Mouse (Mus musculus) forebrain, embryonic 11.5 days (tissue): ENCODE measurements around the gene Treml2. TPM values are rescaled to one million over a fixed set of nuclear protein-coding genes. Genes with fewer than 3 reads are reported as not detected.

Source experiments
- ATAC-seq: fragments of 200-750 bp; cut with Nextera tagmentation; replicated peaks from 2 replicates; pipeline ENCODE4 v1.8.0; 2017; ENCODE audit warnings: moderate TSS enrichment; ENCODE audit not compliant: low FRiP score
- DNase-seq: peaks from one replicate; pipeline ENCODE4 v3.0.0-alpha.2; 2017; ENCODE audit warnings: low spot score
- H3K27ac ChIP-seq: fragments of 300-500 bp; sonication (generic); 2 replicates; pipeline ENCODE4 v1.5.1; 2014; ENCODE audit warnings: low read depth, low read length
- H3K27me3 ChIP-seq: fragments of 300-500 bp; sonication (generic); 2 replicates; pipeline ENCODE4 v1.6.1; 2014; ENCODE audit warnings: mild to moderate bottlenecking, low read length, mixed read lengths; ENCODE audit not compliant: control insufficient read depth, insufficient read depth
- H3K36me3 ChIP-seq: fragments of 300-500 bp; sonication (generic); 2 replicates; pipeline ENCODE4 v1.6.1; 2014; ENCODE audit warnings: mild to moderate bottlenecking, low read length, moderate library complexity, mixed read lengths; ENCODE audit not compliant: control insufficient read depth, insufficient read depth
- H3K4me1 ChIP-seq: fragments of 300-500 bp; sonication (generic); replicated peaks from 2 replicates; pipeline ENCODE4 v1.6.1; 2014; ENCODE audit warnings: low read length, mixed read lengths; ENCODE audit not compliant: control insufficient read depth, insufficient read depth
- H3K4me2 ChIP-seq: fragments of 300-500 bp; sonication (generic); 2 replicates; pipeline ENCODE4 v1.6.1; 2014; ENCODE audit warnings: low read depth, mild to moderate bottlenecking, low read length, moderate library complexity, mixed read lengths; ENCODE audit not compliant: severe bottlenecking
- H3K4me3 ChIP-seq: fragments of 300-500 bp; sonication (generic); 2 replicates; pipeline ENCODE4 v1.5.1; 2014; ENCODE audit warnings: low read depth, low read length
- H3K9ac ChIP-seq: fragments of 300-500 bp; sonication (generic); 2 replicates; pipeline ENCODE4 v1.6.1; 2014; ENCODE audit warnings: low read length
- H3K9me3 ChIP-seq: fragments of 300-500 bp; sonication (generic); 2 replicates; pipeline ENCODE4 v1.6.1; 2016; ENCODE audit warnings: low read length, mixed read lengths; ENCODE audit not compliant: control insufficient read depth
- WGBS: fragments of 180-500 bp; shearing (Covaris S2); extraction: QIAGEN DNeasy Blood & Tissue Kit; methylation state at CpG from one replicate; pipeline ENCODE4 v1.1.7; 2014; 5-methylcytosine and 5-hydroxymethylcytosine counted together
- polyA plus RNA-seq: library from polyadenylated mRNA; unstranded; fragments of >200 nt; fragmentation: Nextera tagmentation; extraction: Ambion mirVana; gene quantifications from 2 replicates; pipeline ENCODE4 v1.2.1, GENCODE M21; 2014

Treml2 gene
- polyA plus RNA-seq, 1 experiment from 2014 or later: 0.20 TPM

DNA sequence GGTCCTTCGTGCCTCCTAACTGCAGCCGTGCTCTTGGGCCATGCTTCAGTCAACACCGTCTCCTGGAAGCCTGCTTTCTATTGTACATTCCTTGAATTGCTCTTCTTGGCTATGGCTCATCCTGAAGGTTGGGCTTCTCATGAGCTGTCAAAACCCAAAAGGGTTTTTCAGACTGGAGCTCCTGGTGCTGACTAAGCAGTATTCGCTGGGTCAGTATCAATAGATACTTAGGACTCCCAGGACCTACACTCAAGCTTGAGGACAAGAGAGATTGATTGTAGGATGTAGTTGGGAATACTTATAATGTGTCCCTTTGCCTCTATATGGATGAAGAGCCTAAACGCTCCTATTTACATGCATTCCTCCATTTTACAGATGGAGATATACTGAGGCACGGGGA lies 25.8 kb downstream of the Treml2 start:
- H3K4me3 ChIP-seq: no peak overlapping the region
- no peaks in the 10 kb centered on the region for H3K27me3 ChIP-seq
- no peak overlapping the region for H3K4me2 ChIP-seq
- H3K36me3 ChIP-seq: no peaks in the 10 kb centered on the region
- WGBS: 94% methylated on average over 6 of the region's 6 CpGs
- H3K9ac ChIP-seq: no peak overlapping the region
- ATAC-seq (no peak), DNase-seq (no peak)
- H3K9me3 ChIP-seq: no peaks in the 10 kb centered on the region
- no peak overlapping the region for H3K27ac ChIP-seq
- H3K4me1 ChIP-seq: no peaks in the 10 kb centered on the region

DNA sequence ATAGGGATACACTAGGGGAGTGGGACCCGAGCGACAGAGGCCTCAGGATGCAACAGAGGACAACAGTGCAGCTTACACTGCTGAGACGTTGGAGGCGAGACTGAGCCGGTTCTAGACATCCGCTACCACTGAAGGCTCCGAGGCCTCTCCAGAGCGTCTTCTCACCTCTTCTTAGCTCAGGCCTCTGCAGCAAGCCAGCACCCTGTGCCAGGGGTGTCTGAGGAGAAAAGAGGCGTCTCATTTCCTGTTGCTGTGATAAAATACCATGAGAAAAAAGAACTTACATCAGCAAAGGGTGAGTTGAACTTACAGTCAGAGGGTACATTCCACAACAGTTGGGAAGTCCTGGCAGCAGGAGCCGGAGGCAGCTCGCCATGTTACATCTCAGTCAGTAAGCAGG lies 26.3 kb downstream of the Treml2 start:
- no peak overlapping the region for H3K4me2 ChIP-seq
- ATAC-seq: no peak

GRCm38 (mm10) chr17:48326656-48327055 lies 27.4 kb downstream of the Treml2 start:
- ATAC-seq: no peak
- Histone ChIP-seq H3K27me3 (no peaks in the 10 kb centered on the region), H3K27ac (no peak overlapping the region), H3K9ac (no peak overlapping the region), H3K36me3 (no peaks in the 10 kb centered on the region), H3K4me1 (no peaks in the 10 kb centered on the region), H3K4me2 (no peak overlapping the region), H3K4me3 (no peak overlapping the region), H3K9me3 (no peaks in the 10 kb centered on the region)
- 85% methylated on average over 4 of the region's 4 CpGs for WGBS
- no peak for DNase-seq

More for the DNA sequence above, 26.3 kb downstream of the Treml2 start:
- Histone ChIP-seq H3K27ac (no peak overlapping the region), H3K27me3 (no peaks in the 10 kb centered on the region), H3K9me3 (no peaks in the 10 kb centered on the region), H3K9ac (no peak overlapping the region), H3K36me3 (no peaks in the 10 kb centered on the region), H3K4me3 (no peak overlapping the region), H3K4me1 (no peaks in the 10 kb centered on the region)
- 88% methylated on average over 11 of the region's 11 CpGs for WGBS
- DNase-seq: no peak

DNA sequence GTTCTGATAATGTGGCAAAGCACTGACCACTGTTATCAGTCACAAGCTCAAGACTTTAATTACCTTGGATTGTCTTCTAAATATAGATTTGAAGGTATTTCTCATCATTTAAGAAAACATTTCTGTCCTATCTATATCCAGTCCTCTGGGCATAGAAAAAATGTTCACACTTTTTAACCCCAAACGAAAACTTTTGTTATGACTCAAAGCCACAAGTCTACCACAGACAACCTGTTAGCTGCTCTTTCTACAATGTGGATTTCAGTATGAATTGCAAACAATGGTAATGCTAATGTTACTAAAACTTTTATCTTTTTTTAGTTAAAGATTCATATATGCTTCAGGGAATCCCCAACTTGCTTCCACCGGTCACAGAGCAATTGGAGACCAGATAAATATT lies 33.2 kb downstream of the Treml2 start:
- Histone ChIP-seq H3K4me3 (no peak overlapping the region), H3K27me3 (no peaks in the 10 kb centered on the region), H3K27ac (no peak overlapping the region), H3K36me3 (no peaks in the 10 kb centered on the region), H3K9me3 (no peaks in the 10 kb centered on the region), H3K9ac (no peak overlapping the region), H3K4me2 (no peak overlapping the region), H3K4me1 (no peaks in the 10 kb centered on the region)
- ATAC-seq (no peak), DNase-seq (no peak)
- WGBS: 91% methylated on average over 2 of the region's 2 CpGs

DNA sequence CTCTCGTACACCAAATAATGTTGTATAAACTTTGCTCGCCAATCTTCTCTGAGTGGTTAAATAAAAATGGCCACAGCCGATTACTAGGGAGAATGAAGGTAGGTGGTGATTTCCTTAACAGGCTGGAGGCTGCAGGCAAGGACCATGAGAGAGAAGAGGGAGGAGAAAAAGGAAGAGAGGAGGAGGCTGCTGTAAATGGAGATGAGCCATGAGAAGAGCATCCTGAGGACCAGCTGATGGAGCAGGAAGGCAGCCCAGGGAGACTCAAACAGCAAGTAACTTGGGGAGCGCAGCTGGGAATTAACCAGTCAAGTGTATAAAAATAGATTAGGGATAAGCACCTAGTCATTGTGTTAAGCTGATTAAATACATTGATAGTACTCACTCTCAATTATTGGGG lies 34.9 kb downstream of the Treml2 start:
- Histone ChIP-seq H3K36me3 (no peaks in the 10 kb centered on the region), H3K4me1 (no peaks in the 10 kb centered on the region), H3K27ac (no peak overlapping the region), H3K4me3 (no peak overlapping the region), H3K27me3 (no peaks in the 10 kb centered on the region), H3K9me3 (no peaks in the 10 kb centered on the region), H3K9ac (no peak overlapping the region), H3K4me2 (no peak overlapping the region)
- DNase-seq (no peak), ATAC-seq (no peak)
- 85% methylated on average over 4 of the region's 4 CpGs for WGBS

DNA sequence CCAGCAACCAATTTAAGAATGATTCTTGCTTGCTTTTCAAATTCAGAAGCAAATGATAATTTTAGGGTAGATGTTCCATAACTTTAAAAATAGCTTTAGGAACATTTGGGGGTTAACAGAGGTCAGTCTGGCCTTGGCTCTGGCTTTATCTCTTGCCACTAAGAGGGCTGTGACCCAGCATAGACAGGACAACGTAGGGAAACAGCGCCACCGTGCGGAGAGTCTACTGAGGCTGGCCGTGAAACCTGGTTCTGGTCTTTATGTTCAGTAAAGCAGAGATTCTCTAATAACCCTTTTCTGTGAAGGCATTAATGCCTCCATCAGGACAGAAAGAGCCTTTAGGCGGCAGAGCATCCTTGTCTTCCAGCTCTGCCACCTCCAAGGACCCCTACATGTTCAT lies 37.6 kb downstream of the Treml2 start:
- DNase-seq (peak; percentile 89), ATAC-seq (no peak)
- no peaks in the 10 kb centered on the region for H3K27me3 ChIP-seq
- no peak overlapping the region for H3K4me3 ChIP-seq
- no peaks in the 10 kb centered on the region for H3K36me3 ChIP-seq
- H3K27ac ChIP-seq: no peak overlapping the region
- no peaks in the 10 kb centered on the region for H3K4me1 ChIP-seq
- H3K9ac ChIP-seq: no peak overlapping the region
- WGBS: under 1% methylated on average over 6 of the region's 6 CpGs
- no peak overlapping the region for H3K4me2 ChIP-seq
- no peaks in the 10 kb centered on the region for H3K9me3 ChIP-seq

DNA sequence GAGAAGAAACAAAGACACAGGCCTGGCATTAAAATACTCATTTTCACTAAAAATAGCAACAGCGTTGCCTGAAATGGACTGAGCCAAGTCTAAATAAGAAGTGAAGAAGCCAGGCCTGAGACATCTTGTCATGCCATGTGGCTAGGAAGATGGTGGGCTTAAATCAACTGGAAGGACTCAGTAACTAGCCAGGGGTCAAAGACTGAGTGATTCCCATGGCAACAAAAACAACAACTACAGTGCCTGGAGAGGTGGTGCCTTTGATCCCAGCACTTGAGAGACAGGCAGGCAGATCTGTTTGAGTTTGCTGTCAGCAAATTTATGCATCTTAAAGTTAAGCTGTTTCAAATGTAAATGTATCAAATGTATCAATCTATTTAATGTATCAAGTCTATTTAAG lies 41.0 kb downstream of the Treml2 start:
- Histone ChIP-seq H3K4me1 (no peaks in the 10 kb centered on the region), H3K27me3 (no peaks in the 10 kb centered on the region), H3K4me3 (no peak overlapping the region), H3K36me3 (no peaks in the 10 kb centered on the region), H3K27ac (no peak overlapping the region), H3K4me2 (no peak overlapping the region), H3K9me3 (no peaks in the 10 kb centered on the region), H3K9ac (no peak overlapping the region)
- 97% methylated on average over 1 of the region's 1 CpGs for WGBS
- no peak for DNase-seq
- ATAC-seq: no peak

- no peaks in the 10 kb centered on the region for H3K27me3 ChIP-seq
- DNase-seq (no peak), ATAC-seq (no peak)
- no peak overlapping the region for H3K4me2 ChIP-seq
- 82% methylated on average over 3 of the region's 3 CpGs for WGBS
- H3K9me3 ChIP-seq: no peaks in the 10 kb centered on the region
- no peaks in the 10 kb centered on the region for H3K4me1 ChIP-seq
- no peaks in the 10 kb centered on the region for H3K36me3 ChIP-seq
- H3K9ac ChIP-seq: no peak overlapping the region
- H3K4me3 ChIP-seq: no peak overlapping the region
- no peak overlapping the region for H3K27ac ChIP-seq
These were observed 42.6 kb downstream of the Treml2 start for GRCm38 (mm10) chr17:48341947-48342346.

DNA sequence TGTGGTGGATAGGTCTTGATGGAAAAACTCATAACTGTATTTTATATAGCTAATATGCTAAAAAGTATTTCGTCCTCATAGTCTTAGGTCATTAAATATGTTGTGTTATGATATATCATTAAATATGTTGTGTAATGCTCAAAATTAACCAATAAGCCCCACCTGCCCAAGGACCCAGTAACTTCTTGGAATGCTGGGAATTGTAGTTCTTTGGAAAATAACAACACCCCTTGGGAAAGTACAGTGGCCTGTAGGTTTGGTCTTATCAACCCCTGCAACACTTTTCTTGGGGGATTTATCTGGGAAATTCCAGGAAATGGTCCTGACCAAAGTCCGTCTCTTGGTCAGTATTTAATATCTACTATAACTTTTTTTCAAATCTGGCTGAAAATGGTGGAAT lies 43.8 kb downstream of the Treml2 start:
- WGBS: 85% methylated on average over 2 of the region's 2 CpGs
- Histone ChIP-seq H3K4me1 (no peaks in the 10 kb centered on the region), H3K4me2 (no peak overlapping the region), H3K27ac (no peak overlapping the region), H3K27me3 (no peaks in the 10 kb centered on the region), H3K9me3 (no peaks in the 10 kb centered on the region), H3K4me3 (no peak overlapping the region), H3K36me3 (no peaks in the 10 kb centered on the region), H3K9ac (no peak overlapping the region)
- ATAC-seq (no peak), DNase-seq (no peak)
